Mouse (Mus musculus): Measurements from ENCODE around the gene Shisal2a.

Shisal2a gene

GRCm38 (mm10) chr4:108337817-108338216 is 45.3 kb downstream of the Shisal2a start:
- no peak for DNase-seq (ENCODE audit: low read depth)

GRCm38 (mm10) chr4:108336765-108337164 is 46.4 kb downstream of the Shisal2a start:
- no peak for DNase-seq (ENCODE audit: low read depth)

- DNase-seq (ENCODE audit: low read depth), result no peak
Measured at GRCm38 (mm10) chr4:108335413-108335812, 47.7 kb downstream of the Shisal2a start.

GRCm38 (mm10) chr4:108332041-108332440 is 51.1 kb downstream of the Shisal2a start:
- no peak for DNase-seq (ENCODE audit: low read depth)

- DNase-seq (ENCODE audit: low read depth), result no peak
Measured at GRCm38 (mm10) chr4:108329840-108330239, 53.3 kb downstream of the Shisal2a start.

GRCm38 (mm10) chr4:108327730-108328484 is 55.2 kb downstream of the Shisal2a start, which contains the start of gene Coa7:
Coa7 (plus strand) TSS chr4:108328140.
- peak; percentile 99 for DNase-seq (ENCODE audit: low read depth)

- peak; percentile 67 for DNase-seq (ENCODE audit: low read depth)
Measured at GRCm38 (mm10) chr4:108327071-108327579, 56.0 kb downstream of the Shisal2a start.

GRCm38 (mm10) chr4:108323588-108323987 is 59.6 kb downstream of the Shisal2a start:
- DNase-seq (ENCODE audit: low read depth), result no peak

- DNase-seq (ENCODE audit: low read depth), result no peak
Measured at GRCm38 (mm10) chr4:108320627-108321380, 62.3 kb downstream of the Shisal2a start.

GRCm38 (mm10) chr4:108319747-108320146 is 63.4 kb downstream of the Shisal2a start:
- DNase-seq (ENCODE audit: low read depth), result peak; percentile 79

- peak; percentile 94 for DNase-seq (ENCODE audit: low read depth)
Measured at GRCm38 (mm10) chr4:108318649-108319615, 64.2 kb downstream of the Shisal2a start.
